Mouse (Mus musculus) thymus, adult 2 months (tissue): Measurements from ENCODE around the gene Nipal4. TPM values are rescaled to one million over a fixed set of nuclear protein-coding genes. Genes with fewer than 3 reads are reported as not detected.

Experiments
- DNase-seq: peaks from one replicate; pipeline ENCODE4 v3.0.0; 2021
- H3K27ac ChIP-seq: fragments of 200-500 bp; 2 replicates; pipeline ENCODE4 v1.5.1; 2012; ENCODE audit warnings: low read length, control low read depth; ENCODE audit not compliant: control insufficient read depth, insufficient read depth
- H3K27me3 ChIP-seq: fragments of 200-500 bp; 2 replicates; pipeline ENCODE4 v1.6.1; 2012; ENCODE audit warnings: mild to moderate bottlenecking, low read length, moderate library complexity, mixed read lengths; ENCODE audit not compliant: control insufficient read depth, insufficient read depth
- H3K36me3 ChIP-seq: fragments of 200-500 bp; 2 replicates; pipeline ENCODE4 v1.6.1; 2012; ENCODE audit warnings: mild to moderate bottlenecking, low read length, moderate library complexity; ENCODE audit not compliant: control insufficient read depth, insufficient read depth
- H3K4me1 ChIP-seq: fragments of 200-500 bp; replicated peaks from 2 replicates; pipeline ENCODE4 v1.6.1; 2012; ENCODE audit warnings: low read length; ENCODE audit not compliant: control insufficient read depth, insufficient read depth
- H3K4me3 ChIP-seq: fragments of 200-500 bp; 2 replicates; pipeline ENCODE4 v1.5.1; 2012; ENCODE audit warnings: mild to moderate bottlenecking, low read length, control low read depth, moderate library complexity; ENCODE audit not compliant: control insufficient read depth, insufficient read depth
- CTCF ChIP-seq: fragments of 200-500 bp; IDR thresholded peaks from 2 replicates; pipeline ENCODE4 v1.5.1; 2012; ENCODE audit warnings: mild to moderate bottlenecking, control low read depth, low read length, moderate library complexity, borderline replicate concordance; ENCODE audit not compliant: control insufficient read depth, poor library complexity, insufficient read depth; ENCODE audit errors: extremely low read depth
- POLR2A ChIP-seq: fragments of 200-500 bp; IDR thresholded peaks from 2 replicates; pipeline ENCODE4 v1.6.1; 2012; ENCODE audit warnings: mild to moderate bottlenecking, low read length, control low read depth, moderate library complexity; ENCODE audit not compliant: control insufficient read depth, poor library complexity, insufficient read depth; ENCODE audit errors: extremely low read depth
- WGBS: fragments of 180-500 bp; shearing (Covaris S2); methylation state at CpG from one replicate; pipeline ENCODE4 v1.1.7; 2018; 5-methylcytosine and 5-hydroxymethylcytosine counted together
- polyA plus RNA-seq: library from polyadenylated mRNA; depleted of rRNA; stranded (reverse); fragments of >200 nt; gene quantifications from 2 replicates; pipeline ENCODE4 v1.2.3, GENCODE M21; 2012

The Nipal4 gene
- polyA plus RNA-seq, 1 experiment: 0.58 TPM

- Histone ChIP-seq H3K36me3 (peaks cover 65% of the 10 kb centered on the region), H3K27ac (no peak overlapping the region), H3K4me3 (no peak overlapping the region), H3K27me3 (no peaks in the 10 kb centered on the region), H3K4me1 (no peaks in the 10 kb centered on the region)
- DNase-seq: no peak
- WGBS: 92% methylated on average over 17 of the region's 17 CpGs
- TF ChIP-seq POLR2A (no peak), CTCF (no peak)
Measured at GRCm38 (mm10) chr11:46205639-46206409, 39.5 kb upstream of the Nipal4 start.

DNA sequence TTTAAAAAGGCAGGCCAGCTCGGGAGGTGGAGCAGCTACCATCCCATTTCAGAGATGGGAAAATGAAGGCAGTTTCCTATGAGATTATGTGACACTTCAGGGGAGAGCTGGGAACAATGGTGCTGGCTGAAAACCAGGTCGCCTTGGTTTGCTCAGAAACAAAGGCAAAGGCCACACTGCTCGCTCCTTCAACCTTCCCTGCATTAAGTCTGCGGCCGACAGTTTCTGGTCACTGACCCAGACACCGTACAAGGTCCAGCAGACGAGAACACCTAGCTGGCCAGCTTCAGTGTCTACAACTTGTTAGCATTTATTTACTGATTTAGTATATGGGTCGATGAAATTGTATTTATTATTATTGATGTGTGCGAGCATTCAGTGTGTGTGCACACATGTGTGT is 38.5 kb upstream of the Nipal4 start:
- Histone ChIP-seq H3K27ac (no peak overlapping the region), H3K4me1 (no peaks in the 10 kb centered on the region), H3K4me3 (no peak overlapping the region), H3K36me3 (peaks cover 75% of the 10 kb centered on the region), H3K27me3 (no peaks in the 10 kb centered on the region)
- no peak for DNase-seq
- TF ChIP-seq POLR2A: no peak
- TF ChIP-seq CTCF: no peak
- 99% methylated on average over 9 of the region's 9 CpGs for WGBS

DNA sequence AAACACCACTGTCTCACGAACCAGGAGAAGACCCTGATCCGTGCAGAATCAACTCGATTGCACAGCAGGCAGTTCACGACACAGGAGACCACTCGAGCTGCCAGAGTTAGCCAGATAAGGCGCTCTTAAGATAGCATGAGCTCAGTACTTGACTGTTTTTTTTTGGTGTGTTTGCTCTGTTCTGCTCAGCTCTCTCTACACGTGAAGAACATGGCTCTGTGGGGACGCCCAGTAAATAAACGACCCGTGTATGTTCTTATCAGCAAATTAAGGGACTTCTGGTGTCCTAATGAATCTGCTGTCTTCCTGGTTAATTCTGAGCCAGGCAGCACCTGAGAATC is 36.2 kb upstream of the Nipal4 start:
- no peak for TF ChIP-seq POLR2A
- no peak for TF ChIP-seq CTCF
- H3K4me3 ChIP-seq: no peak overlapping the region
- H3K27ac ChIP-seq: no peak overlapping the region
- no peak for DNase-seq
- H3K4me1 ChIP-seq: no peaks in the 10 kb centered on the region
- 95% methylated on average over 10 of the region's 10 CpGs for WGBS
- peaks cover 88% of the 10 kb centered on the region for H3K36me3 ChIP-seq
- H3K27me3 ChIP-seq: no peaks in the 10 kb centered on the region

- no peak overlapping the region for H3K27ac ChIP-seq
- DNase-seq: no peak
- H3K36me3 ChIP-seq: peaks cover 88% of the 10 kb centered on the region
- H3K4me3 ChIP-seq: no peak overlapping the region
- no peaks in the 10 kb centered on the region for H3K4me1 ChIP-seq
- 93% methylated on average over 20 of the region's 20 CpGs for WGBS
- H3K27me3 ChIP-seq: no peaks in the 10 kb centered on the region
- TF ChIP-seq CTCF (no peak), POLR2A (no peak)
Measured at GRCm38 (mm10) chr11:46201636-46202546, 35.6 kb upstream of the Nipal4 start.

GRCm38 (mm10) chr11:46200664-46201063 is 34.4 kb upstream of the Nipal4 start:
- peaks cover 88% of the 10 kb centered on the region for H3K36me3 ChIP-seq
- TF ChIP-seq POLR2A: no peak
- no peak for TF ChIP-seq CTCF
- no peak overlapping the region for H3K4me3 ChIP-seq
- no peak for DNase-seq
- no peaks in the 10 kb centered on the region for H3K27me3 ChIP-seq
- 96% methylated on average over 11 of the region's 11 CpGs for whole genome bisulfite sequencing
- H3K27ac ChIP-seq: no peak overlapping the region
- H3K4me1 ChIP-seq: no peaks in the 10 kb centered on the region

- H3K36me3 ChIP-seq: peaks cover 45% of the 10 kb centered on the region
- H3K27me3 ChIP-seq: no peaks in the 10 kb centered on the region
- no peak overlapping the region for H3K4me3 ChIP-seq
- TF ChIP-seq CTCF: no peak
- TF ChIP-seq POLR2A: no peak
- no peak overlapping the region for H3K27ac ChIP-seq
- H3K4me1 ChIP-seq: no peaks in the 10 kb centered on the region
- DNase-seq: no peak
- WGBS: 98% methylated on average over 4 of the region's 4 CpGs
Measured at GRCm38 (mm10) chr11:46194175-46194574, 27.9 kb upstream of the Nipal4 start.

DNA sequence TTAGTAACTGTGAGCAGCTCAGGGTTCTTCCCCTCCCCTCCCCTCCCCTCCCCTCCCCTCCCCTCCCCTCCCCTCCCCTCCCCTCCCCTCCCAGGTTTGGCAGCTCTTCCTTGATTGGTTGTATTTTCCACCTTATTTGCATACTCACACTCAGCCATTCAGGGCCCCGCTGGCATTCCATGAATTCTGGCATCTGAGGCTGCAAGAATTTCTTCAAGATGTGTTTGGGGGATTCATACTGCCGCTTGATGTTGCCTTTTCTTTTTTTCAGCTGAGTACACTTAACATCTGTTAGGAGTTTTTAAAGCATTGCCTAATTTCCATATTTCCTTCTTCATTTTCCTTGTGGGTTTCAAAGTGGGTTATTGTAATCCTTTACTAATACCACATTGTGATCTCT is 22.0 kb upstream of the Nipal4 start:
- Histone ChIP-seq H3K27me3 (no peaks in the 10 kb centered on the region), H3K4me1 (no peaks in the 10 kb centered on the region), H3K4me3 (no peak overlapping the region), H3K27ac (no peak overlapping the region), H3K36me3 (no peaks in the 10 kb centered on the region)
- WGBS: 93% methylated on average over 2 of the region's 2 CpGs
- TF ChIP-seq CTCF: no peak
- no peak for TF ChIP-seq POLR2A
- DNase-seq: no peak
